Mouse (Mus musculus): Measurements from ENCODE around the gene Sept9.

The Sept9 gene

DNA sequence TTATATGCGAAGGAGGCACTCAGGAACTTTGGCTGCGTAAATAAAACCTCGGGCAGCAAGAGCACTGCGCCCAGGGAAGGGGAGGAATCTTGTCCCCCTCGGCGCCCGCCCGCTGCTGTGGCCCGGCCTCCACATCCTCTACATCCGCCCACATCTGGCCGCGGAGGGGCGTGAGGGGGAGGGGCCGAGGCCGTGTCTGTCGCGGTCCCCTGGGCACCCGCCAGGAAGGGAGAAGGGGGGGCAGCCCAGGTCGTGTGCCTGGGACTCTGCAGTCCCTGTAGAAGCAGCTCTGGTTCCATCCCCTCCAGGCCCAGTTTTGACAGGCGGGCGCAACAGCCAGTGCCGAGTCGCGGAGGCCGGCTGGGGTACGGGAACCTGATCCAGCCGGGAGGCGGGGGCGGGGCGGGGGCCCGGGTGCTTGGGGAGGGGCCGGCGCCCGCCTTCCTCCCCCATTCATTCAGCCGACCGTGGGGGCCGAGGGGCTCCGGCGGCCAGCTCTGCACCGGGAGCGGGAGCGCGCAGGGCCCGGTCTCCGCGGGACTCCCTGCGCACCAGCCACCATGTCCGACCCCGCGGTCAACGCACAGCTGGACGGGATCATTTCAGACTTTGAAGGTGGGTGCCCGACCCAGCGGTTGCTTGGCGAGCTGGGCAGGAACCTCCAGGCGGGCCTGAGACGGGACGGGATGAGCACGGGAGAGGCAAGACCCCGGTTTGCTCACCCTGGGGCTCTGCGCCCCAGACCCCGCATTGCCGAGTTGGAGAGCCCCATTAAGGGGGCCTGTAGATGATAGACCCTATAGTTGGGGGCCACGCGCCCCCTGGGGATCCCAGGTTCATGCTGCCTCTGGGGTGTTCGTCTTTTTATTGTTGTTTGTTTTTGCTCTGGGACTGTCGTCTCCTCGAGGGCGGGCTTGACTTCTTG is 66.8 kb downstream of the Sept9 start:
- peak; percentile 69 for DNase-seq (ENCODE audit: low read depth, low spot score)

DNA sequence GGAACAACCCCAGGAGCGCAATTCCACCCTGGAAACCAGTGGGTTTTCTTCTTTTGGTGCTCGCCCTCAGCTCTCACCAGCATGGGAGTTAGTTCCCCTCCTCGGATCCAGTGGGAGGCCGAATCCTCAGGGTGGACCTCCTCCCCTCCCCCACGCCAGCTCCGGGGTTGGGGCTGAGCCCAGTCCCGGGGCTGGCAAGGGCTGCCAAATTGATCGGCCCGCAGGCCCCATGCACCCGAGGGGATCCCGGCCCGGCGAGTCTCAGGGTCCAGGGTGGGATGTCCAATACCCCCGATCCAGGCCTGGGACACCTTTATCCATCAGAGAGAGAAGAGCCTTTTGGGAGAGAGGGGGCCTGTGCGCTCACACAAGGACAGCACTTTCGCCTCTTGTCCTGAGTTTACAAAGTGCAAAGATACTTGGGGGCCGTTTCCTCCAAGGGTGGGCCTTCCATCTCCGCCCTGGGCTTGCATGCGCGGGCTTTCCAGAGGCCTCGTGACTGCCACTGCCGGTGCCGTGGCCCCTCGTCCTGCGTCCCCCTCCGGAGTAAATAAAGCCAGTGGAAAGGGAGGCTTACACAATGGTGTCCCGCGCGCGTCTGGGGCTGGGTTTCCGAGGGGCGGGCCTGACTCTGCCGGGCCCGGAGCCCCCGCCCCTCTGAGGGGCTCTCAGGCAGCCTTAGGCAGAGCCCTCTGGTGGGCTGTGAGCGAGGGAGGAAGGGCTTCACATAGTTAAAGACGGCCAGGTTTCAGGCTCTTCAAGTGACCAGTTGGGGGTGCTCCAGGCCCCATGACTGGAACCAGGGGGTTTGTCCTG is 67.7 kb downstream of the Sept9 start:
- peak; percentile 77 for DNase-seq (ENCODE audit: low read depth, low spot score)

DNA sequence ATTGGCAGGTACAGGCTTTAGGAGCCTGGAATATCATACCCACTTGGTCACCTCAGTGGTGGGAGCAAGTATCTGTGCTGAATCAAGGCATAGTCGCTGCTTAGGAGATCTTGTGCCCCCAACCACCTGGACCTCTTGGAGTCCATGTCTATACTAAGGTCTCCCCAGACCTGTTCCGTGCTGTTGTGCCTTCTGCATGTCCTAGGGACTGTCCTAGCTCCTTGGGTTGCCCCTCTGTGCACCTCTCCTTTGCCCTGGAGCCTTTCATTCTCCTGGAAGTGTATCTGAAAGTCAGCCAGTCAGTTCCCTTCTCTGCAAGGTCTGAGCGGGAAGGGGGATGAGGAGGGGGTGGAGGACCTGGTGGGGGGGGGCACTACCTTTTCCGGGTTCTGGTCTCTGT is 68.4 kb downstream of the Sept9 start:
- no peak for DNase-seq (ENCODE audit: low read depth, low spot score)

DNA sequence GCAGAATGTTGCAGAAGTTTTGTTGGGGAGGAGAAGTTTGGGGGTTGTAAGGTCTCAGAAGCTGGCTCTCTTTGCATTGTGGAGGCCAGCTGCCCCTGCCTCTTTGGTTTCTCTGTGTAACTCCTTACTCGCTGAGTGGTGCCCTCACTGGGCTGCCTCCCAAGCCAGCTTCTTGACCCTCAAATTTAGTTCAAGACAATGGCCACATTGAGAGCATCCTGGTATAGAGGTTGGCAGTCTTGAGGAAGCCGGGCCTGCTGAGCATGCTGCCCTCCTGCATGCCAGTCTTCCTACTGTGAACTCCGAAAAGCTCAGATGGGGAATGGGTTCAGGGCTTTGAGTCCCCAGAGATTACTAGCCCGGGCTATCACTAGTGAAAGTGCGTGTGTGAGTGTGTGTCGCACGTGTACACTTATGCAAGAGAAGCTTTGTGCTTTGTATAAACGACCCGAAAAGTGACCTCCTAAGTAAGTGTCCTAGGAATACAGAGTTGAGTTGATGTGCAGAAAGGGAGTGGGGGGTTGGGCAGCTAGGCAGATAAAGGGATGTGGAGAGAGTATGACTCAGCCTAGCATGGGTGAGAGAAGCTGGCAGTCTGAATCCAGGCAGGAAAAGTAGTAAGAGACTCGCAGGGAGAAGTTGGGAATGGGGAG is 69.0 kb downstream of the Sept9 start:
- DNase-seq (ENCODE audit: low read depth, low spot score): no peak

GRCm38 (mm10) chr11:117269053-117269702 is 69.7 kb downstream of the Sept9 start:
- no peak for DNase-seq (ENCODE audit: low read depth, low spot score)

DNA sequence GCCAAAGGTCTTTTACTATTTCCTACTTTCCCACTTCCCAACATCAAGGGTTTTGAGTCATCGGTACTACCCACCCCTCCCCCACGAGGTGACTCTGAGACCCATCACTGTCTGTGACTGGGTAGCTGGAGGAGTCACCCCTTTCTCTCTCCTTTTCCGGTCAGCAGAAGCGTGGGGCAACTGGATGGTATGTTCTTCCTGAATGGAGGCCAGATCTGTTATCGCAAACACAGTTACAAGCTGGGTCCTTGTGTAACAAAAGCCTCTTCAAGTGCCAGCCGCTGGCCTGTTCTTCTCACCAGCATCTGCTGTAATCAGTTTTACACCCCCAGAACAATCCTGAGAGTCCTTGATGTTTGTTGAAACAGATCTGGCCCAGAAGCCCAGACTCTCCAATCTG is 70.5 kb downstream of the Sept9 start:
- DNase-seq (ENCODE audit: low read depth, low spot score): no peak

DNA sequence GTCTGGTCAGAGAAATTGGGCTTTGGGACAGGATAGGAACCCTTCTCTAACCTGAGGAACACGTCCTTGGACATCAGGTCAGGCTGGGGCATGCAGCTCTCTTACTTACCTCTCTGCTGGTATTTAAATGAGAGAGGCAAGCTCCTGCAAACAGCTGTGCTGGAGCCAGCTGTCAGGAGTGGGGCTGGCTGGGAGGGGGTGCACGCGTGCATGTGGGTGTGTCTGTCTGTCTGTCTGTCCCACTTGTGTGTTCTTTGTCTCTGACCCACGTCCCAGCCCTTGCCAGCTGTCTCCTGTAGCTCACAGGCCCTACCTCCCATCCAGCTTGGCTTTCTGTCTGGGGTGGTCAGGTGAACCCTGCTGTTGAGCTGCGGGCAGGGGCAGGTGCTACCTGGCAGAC is 75.5 kb downstream of the Sept9 start:
- DNase-seq (ENCODE audit: low read depth, low spot score): no peak

DNA sequence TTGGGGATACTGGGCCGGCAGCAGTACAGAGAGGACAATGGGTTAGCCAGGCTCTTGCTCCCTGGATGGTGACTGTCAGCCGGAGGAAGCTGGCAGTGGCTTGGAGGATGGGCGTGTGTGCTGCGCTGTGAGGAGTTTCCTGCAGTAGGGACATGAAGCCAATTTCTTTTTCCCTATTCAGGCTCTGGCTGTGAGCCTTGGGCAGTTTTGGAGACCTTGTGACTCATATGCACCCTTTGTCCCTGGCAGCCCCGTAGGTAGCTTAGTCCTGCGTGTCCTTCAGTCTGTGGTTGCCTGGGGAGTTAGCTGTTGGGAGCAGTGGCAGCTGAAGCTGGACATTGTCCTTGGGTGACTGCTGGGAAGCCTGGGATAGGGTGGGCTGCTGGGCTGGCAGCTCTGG is 76.5 kb downstream of the Sept9 start:
- DNase-seq (ENCODE audit: low read depth, low spot score): no peak

GRCm38 (mm10) chr11:117276946-117277345 is 77.5 kb downstream of the Sept9 start:
- DNase-seq (ENCODE audit: low read depth, low spot score): no peak

GRCm38 (mm10) chr11:117278113-117278512 is 78.7 kb downstream of the Sept9 start:
- no peak for DNase-seq (ENCODE audit: low read depth, low spot score)

DNA sequence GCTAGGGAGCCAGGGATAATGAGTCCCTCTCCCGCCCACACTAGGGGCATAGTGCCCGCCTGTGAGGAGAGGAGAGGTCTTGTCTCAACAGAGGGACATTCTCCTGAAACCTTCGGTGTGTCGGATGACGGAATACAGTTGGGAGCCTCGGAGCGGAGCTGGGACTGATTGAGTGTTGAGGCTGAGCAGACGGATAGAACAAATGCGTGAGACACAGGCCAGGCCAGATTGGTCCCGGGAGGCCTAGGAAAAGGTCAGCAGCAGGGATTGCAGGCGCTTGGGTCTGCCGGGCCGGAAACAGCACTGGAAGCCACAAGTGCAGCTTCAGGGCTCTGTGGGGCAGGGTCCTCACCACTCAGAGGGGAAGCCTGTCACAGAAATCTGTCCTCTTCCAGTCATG is 79.1 kb downstream of the Sept9 start:
- no peak for DNase-seq (ENCODE audit: low read depth, low spot score)

- no peak for DNase-seq (ENCODE audit: low read depth, low spot score)
These were observed 80.5 kb downstream of the Sept9 start for GRCm38 (mm10) chr11:117279993-117280392.

DNA sequence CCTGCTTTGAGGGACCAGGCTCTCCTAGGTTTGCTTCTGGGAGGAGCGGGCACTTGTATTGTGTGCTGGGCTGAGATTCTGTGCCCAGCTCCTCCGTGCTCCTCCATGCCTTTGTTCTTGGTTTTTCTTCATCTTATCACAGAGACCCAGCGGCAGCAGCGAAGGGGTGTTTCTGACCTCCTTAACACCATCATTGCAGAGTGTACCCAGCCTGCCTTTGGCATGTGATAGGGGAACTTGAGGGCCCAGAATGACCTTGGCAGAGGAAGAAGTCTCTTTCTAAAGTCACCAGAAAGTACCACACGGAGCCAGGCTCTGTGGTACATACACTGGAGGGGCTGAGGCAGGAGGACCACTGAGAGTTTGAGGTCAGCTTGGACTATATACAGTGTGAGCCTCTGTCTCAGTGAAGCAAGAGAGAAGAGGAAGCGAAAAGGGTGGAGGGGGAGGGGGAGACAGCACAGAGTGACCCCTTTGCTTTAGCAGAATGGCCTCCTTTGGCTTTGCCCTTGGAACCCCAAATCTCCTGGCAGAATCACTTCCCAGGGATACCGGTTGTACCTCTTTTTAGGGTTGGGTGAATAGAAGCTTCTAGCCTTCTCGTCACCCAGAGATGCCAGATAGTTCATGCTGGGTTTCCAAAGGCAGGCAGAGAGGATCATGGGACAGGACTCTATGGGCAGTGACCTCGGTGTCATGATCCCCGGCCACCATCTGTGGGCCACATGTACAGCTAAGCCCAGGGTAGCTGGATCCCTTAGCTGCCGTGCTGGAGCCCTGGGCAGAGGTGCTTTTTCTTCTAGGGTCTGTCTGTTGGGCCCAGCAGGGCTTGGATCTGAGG is 83.8 kb downstream of the Sept9 start:
- DNase-seq (ENCODE audit: low read depth, low spot score): no peak

GRCm38 (mm10) chr11:117283889-117284450 is 84.5 kb downstream of the Sept9 start:
- DNase-seq (ENCODE audit: low read depth, low spot score): no peak

DNA sequence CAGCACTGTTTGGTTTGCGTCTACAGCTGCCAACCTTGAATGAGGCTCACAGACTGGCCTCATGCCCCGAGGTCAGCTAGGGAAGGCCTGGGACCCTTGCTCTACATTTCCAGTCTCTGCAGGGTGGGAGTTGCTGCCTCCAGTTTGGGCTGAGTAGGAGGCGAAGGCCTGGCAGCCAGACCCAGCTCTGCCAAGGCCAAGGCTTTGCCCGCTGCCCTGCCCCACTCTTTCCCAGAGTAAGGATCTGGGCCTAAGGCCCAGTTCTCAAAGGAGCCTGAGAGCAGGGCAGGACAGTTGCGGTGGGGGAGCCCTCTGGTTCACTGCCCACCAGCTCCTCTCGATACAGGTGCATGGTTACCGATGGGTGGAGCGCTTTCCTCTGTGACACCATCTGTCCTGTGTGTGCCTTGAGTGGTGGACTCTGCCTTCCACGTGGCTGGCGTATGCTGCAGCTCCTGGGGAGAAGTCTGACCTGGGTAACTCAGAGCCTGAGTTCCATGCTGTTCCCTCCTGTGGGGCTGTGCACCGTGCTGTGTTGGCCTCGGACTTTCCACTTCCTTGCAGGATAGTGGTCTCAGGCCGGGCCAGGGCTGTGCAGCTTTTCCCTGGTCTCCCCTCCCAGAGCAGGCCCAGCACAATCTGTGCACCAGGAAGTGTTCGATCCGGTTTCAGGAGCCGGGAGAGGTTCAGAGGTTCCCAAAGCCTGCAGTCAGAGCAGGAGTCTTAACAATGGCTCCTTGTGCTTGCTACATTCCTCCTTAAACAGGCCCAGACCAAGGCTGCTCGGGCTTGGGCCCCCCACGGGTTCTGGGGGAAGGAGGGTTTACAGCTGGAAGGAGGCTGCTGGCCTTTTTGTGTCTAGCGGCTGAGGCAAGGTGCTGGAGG is 85.5 kb downstream of the Sept9 start:
- no peak for DNase-seq (ENCODE audit: low read depth, low spot score)

GRCm38 (mm10) chr11:117285606-117285931 is 86.1 kb downstream of the Sept9 start:
- peak; percentile 78 for DNase-seq (ENCODE audit: low read depth, low spot score)

GRCm38 (mm10) chr11:117287792-117288191 is 88.3 kb downstream of the Sept9 start:
- DNase-seq (ENCODE audit: low read depth, low spot score): no peak

DNA sequence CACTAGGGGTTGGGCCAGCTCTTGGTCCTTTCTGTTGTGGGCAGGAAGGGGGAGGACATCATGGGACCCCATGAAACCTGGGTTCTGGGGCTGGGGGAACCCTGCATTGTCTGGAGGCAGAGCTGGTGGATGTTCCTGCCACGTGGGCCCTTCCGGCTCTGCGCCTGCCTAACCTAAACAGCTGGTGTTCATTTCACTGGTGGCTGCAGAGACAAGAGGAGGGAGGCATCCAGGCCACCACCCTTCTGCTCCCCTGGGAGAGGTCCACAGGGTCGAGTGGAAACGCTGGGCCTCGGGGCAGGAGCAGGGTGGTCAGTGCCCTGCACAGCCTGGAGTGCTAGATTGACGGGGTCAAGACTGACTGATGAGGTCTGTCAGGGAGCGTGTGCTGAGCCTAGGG is 89.3 kb downstream of the Sept9 start:
- no peak for DNase-seq (ENCODE audit: low read depth, low spot score)

DNA sequence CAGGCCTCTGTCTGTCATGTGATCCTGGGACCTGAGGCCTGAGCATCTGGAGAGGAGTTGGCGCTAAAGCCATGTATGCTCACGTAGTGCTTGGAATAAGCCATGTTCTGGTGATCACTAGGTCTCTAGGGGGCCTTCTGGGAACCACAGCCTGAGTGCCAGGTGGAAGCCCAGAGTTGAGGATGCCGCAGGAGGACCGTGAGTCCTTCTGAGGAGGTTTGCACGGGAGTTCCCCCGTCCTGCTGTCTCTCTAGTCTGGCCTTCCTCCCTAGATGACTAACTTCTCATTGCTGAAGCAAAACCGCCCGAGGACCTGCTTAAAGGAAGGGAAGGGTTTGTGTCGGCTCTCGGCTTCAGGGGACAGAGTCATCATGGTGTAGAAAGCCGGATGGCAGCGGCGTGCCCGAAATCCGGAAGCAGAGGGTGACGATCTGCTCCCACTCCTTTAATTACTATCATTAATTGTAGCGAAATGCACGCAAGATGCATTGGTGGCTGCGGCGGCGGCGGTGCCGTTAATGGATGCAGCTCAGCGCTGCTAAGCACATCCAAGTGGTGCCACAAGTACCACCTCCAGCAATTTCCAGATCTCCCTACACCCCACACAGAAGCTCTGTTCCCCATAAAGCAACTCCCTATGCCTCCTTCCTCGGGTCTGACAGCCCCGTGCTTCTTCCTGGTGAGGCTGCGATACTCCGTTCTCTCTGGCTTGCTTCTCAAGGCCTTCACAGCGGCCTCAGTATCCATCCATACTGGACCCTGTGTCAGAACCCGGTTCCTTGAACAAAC is 92.0 kb downstream of the Sept9 start:
- no peak for DNase-seq (ENCODE audit: low read depth, low spot score)

Measured in ZHBTc4 (cell line).